Mouse (Mus musculus) intestine, embryonic 14.5 days (tissue): ENCODE data around the gene Cntn4. TPM values are rescaled to one million over a fixed set of nuclear protein-coding genes. Genes with fewer than 3 reads are reported as not detected.

Experiments used
- ATAC-seq: fragments of 200-750 bp; cut with Nextera tagmentation; replicated peaks from 2 replicates; pipeline ENCODE4 v1.8.0; 2017; ENCODE audit warnings: low read depth, moderate number of reproducible peaks, moderate TSS enrichment, moderate library complexity; ENCODE audit not compliant: low FRiP score, low TSS enrichment
- DNase-seq: peaks from one replicate; pipeline ENCODE4 v3.0.0-alpha.2; 2018; ENCODE audit warnings: low spot score
- H3K27ac ChIP-seq: fragments of 300-500 bp; sonication (generic); 2 replicates; pipeline ENCODE4 v1.5.1; 2014; ENCODE audit warnings: low read depth, mild to moderate bottlenecking, control low read depth
- H3K27me3 ChIP-seq: fragments of 300-500 bp; sonication (generic); replicated peaks from 2 replicates; pipeline ENCODE4 v1.6.1; 2014; ENCODE audit warnings: low read length, control low read depth; ENCODE audit not compliant: control insufficient read depth, insufficient read depth
- H3K36me3 ChIP-seq: fragments of 300-500 bp; sonication (generic); 2 replicates; pipeline ENCODE4 v1.6.1; 2014; ENCODE audit warnings: low read length, control low read depth; ENCODE audit not compliant: control insufficient read depth, insufficient read depth
- H3K4me1 ChIP-seq: fragments of 300-500 bp; sonication (generic); replicated peaks from 2 replicates; pipeline ENCODE4 v1.6.1; 2014; ENCODE audit warnings: low read length, control low read depth, mixed read lengths; ENCODE audit not compliant: control insufficient read depth, insufficient read depth
- H3K4me2 ChIP-seq: fragments of 300-500 bp; sonication (generic); 2 replicates; pipeline ENCODE4 v1.6.1; 2014; ENCODE audit warnings: low read length
- H3K4me3 ChIP-seq: fragments of 300-500 bp; sonication (generic); 2 replicates; pipeline ENCODE4 v1.5.1; 2014; ENCODE audit warnings: low read depth, low read length, control low read depth, mixed read lengths
- H3K9ac ChIP-seq: fragments of 300-500 bp; sonication (generic); 2 replicates; pipeline ENCODE4 v1.6.1; 2014; ENCODE audit warnings: mild to moderate bottlenecking, low read length
- H3K9me3 ChIP-seq: fragments of 300-500 bp; sonication (generic); 2 replicates; pipeline ENCODE4 v1.6.1; 2016; ENCODE audit warnings: low read length, control low read depth; ENCODE audit not compliant: control insufficient read depth
- WGBS: fragments of 180-500 bp; shearing (Covaris S2); extraction: QIAGEN DNeasy Blood & Tissue Kit; methylation state at CpG from one replicate; pipeline ENCODE4 v1.1.7; 2014; 5-methylcytosine and 5-hydroxymethylcytosine counted together
- polyA plus RNA-seq: library from polyadenylated mRNA; unstranded; fragments of >200 nt; fragmentation: Nextera tagmentation; extraction: Ambion mirVana; gene quantifications from 2 replicates; pipeline ENCODE4 v1.2.1, GENCODE M21; 2014

Cntn4 gene
- polyA plus RNA-seq, 1 experiment from 2014 or later: 0.26 TPM

DNA sequence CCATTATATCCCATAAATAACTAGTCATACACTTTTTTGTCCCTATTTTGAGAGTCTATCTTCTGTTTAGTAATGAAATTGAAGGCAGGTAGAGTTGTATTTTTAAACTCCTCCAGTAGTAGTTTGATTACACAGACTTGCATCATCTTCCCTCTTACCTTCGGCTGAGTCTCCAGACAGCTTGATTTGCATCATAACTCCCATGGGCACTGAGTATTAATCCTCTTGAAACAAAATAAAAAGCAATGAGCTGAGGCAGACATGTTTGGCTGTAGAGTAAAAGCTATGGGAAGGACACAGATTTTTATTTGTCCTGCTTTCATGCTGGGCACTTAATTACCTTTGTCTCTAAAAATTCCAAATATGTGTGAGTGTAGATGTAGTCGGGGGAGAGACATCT, 476.1 kb downstream of the Cntn4 start:
- 67% methylated on average over 2 of the region's 2 CpGs for WGBS
- no peak for DNase-seq
- no peak for ATAC-seq
- Histone ChIP-seq H3K27me3 (no peaks in the 10 kb centered on the region), H3K27ac (no peak overlapping the region), H3K9ac (no peak overlapping the region), H3K9me3 (no peaks in the 10 kb centered on the region), H3K4me2 (no peak overlapping the region), H3K4me1 (no peaks in the 10 kb centered on the region), H3K36me3 (no peaks in the 10 kb centered on the region), H3K4me3 (no peak overlapping the region)

DNA sequence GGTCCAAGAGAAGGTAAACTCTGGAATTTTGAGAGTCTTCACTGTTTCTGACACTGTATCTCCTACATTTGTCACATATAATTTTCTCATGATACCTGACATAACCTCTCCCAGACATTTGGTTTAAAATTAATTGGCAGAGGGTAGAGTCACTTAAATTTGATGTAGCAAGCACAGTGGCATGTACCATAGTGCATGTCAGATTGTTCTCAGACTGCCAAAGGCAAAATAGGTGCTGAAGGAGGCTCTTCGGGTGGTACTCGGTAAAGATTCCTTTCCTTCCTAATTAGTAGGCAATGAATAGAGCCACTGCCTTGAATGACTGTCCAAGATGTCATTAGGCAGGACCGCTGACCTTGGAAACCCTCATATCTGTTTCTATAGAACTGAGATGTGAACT, 477.9 kb downstream of the Cntn4 start:
- WGBS: 94% methylated on average over 3 of the region's 3 CpGs
- H3K4me2 ChIP-seq: no peak overlapping the region
- H3K27me3 ChIP-seq: no peaks in the 10 kb centered on the region

DNA sequence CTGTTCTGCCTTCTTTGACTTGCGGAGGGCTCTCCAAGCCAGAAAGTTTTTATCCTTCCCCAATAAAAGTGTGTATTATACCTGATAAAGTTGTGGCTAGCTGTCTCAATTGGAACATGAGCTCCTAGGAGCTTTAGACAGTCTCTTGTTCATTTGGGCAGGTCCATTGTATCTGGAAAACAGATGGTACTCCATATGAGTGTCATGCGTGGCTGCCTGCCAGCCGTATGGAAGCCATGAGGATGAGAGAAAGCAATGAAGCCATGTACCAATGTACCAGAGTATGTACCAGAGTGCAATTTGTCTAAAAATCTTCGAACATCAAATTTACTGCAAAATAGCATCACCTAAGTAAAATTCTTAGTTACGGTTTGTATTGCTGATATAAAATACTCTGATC, 500.1 kb downstream of the Cntn4 start:
- Histone ChIP-seq H3K9ac (no peak overlapping the region), H3K27ac (no peak overlapping the region), H3K27me3 (no peaks in the 10 kb centered on the region), H3K4me2 (no peak overlapping the region), H3K9me3 (no peaks in the 10 kb centered on the region), H3K36me3 (no peaks in the 10 kb centered on the region), H3K4me1 (no peaks in the 10 kb centered on the region), H3K4me3 (no peak overlapping the region)
- ATAC-seq (no peak), DNase-seq (no peak)
- WGBS: 87% methylated on average over 5 of the region's 5 CpGs

More for the DNA sequence above, 477.9 kb downstream of the Cntn4 start:
- ATAC-seq (no peak), DNase-seq (no peak)
- no peaks in the 10 kb centered on the region for H3K36me3 ChIP-seq
- H3K27ac ChIP-seq: no peak overlapping the region
- H3K9ac ChIP-seq: no peak overlapping the region
- H3K4me3 ChIP-seq: no peak overlapping the region
- no peaks in the 10 kb centered on the region for H3K4me1 ChIP-seq
- no peaks in the 10 kb centered on the region for H3K9me3 ChIP-seq

DNA sequence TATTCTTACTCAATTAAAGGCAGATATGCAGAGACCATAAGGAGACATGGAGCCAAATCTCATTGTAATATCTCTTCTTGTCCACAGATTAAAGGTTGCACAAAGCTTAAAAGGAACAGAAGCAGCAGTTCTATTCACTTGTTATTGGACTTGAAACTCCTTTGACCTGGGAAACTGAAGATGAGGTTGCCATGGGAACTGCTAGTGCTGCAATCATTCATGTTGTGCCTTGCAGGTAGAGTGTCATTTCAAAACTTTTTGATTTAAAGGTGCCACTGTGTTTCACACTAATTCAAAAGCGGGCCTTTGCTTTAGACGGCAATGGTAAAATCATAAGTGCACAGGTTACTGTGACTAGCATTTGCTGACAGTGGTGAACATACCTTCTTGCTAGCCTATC, 504.1 kb downstream of the Cntn4 start:
- Histone ChIP-seq H3K9ac (no peak overlapping the region), H3K4me3 (no peak overlapping the region), H3K4me1 (no peaks in the 10 kb centered on the region), H3K36me3 (no peaks in the 10 kb centered on the region), H3K27me3 (no peaks in the 10 kb centered on the region), H3K9me3 (no peaks in the 10 kb centered on the region), H3K27ac (no peak overlapping the region), H3K4me2 (no peak overlapping the region)
- no peak for ATAC-seq
- 85% methylated on average over 2 of the region's 2 CpGs for WGBS
- no peak for DNase-seq

DNA sequence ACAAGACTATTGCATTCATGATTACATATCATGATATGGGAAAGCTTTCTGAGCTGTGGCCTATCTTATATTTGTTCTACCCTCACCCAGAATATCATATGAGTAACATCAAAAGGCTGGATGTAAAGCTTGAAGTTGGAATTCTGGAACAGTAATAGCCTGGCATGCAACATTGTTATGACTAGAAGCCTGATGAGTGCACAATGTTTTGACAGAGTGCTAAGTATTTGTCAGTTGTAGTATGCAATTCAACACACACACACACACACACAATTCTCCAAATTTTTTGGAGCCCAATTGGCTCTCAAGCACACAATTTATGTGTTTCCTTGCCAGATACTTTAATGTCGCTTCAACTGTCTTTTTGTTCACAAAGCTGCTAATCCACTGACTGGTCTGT, 523.5 kb downstream of the Cntn4 start:
- Histone ChIP-seq H3K27me3 (no peaks in the 10 kb centered on the region), H3K27ac (no peak overlapping the region), H3K9me3 (no peaks in the 10 kb centered on the region), H3K9ac (no peak overlapping the region), H3K4me1 (no peaks in the 10 kb centered on the region), H3K36me3 (no peaks in the 10 kb centered on the region), H3K4me2 (no peak overlapping the region), H3K4me3 (no peak overlapping the region)
- ATAC-seq (no peak), DNase-seq (no peak)
- WGBS: 89% methylated on average over 1 of the region's 1 CpGs

DNA sequence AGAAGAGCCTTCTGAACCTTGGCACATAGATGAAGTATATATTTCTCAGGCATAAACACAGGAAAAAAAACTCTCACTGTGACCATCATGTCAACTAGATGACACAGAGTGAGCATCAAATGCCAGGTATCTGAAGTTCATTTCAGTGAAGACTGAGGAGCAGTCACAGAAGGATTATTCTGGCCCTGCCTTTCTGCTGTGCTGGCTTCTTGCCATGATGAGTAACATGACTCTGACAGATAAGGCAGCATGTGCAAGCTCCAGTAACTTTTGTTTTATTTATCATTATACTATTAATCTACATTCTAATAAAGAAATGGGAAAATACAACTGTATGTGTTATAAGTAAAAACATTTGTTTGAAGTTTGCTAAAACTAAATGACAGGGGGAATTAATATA, 529.9 kb downstream of the Cntn4 start:
- Histone ChIP-seq H3K4me1 (no peaks in the 10 kb centered on the region), H3K27me3 (no peaks in the 10 kb centered on the region), H3K36me3 (no peaks in the 10 kb centered on the region), H3K4me2 (no peak overlapping the region), H3K4me3 (no peak overlapping the region), H3K9ac (no peak overlapping the region), H3K27ac (no peak overlapping the region), H3K9me3 (no peaks in the 10 kb centered on the region)
- DNase-seq: no peak
- ATAC-seq: no peak

DNA sequence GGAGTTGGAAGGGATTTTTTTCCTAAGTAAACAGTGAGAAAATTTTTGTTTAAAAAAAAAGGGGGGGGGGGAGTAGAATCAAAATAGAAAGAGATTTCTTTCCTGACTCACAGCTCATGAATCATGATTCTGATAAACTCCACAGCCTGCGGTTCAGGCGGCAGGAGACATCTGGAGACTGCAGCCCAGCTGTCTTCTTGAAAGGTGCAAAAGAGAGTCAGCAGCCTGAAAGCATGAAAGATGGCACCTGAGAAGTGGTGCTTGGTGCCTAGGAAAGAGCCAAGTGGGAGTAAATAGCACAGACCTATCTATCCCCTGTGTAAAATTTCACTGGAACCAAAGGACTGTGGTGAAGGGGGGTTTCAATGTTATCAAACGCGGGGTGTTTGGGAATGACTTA, 535.6 kb downstream of the Cntn4 start:
- ATAC-seq (no peak), DNase-seq (no peak)
- Histone ChIP-seq H3K27ac (no peak overlapping the region), H3K4me1 (no peaks in the 10 kb centered on the region), H3K27me3 (no peaks in the 10 kb centered on the region), H3K36me3 (no peaks in the 10 kb centered on the region), H3K4me3 (no peak overlapping the region), H3K9me3 (no peaks in the 10 kb centered on the region), H3K9ac (no peak overlapping the region), H3K4me2 (no peak overlapping the region)
- WGBS: 75% methylated on average over 4 of the region's 4 CpGs

DNA sequence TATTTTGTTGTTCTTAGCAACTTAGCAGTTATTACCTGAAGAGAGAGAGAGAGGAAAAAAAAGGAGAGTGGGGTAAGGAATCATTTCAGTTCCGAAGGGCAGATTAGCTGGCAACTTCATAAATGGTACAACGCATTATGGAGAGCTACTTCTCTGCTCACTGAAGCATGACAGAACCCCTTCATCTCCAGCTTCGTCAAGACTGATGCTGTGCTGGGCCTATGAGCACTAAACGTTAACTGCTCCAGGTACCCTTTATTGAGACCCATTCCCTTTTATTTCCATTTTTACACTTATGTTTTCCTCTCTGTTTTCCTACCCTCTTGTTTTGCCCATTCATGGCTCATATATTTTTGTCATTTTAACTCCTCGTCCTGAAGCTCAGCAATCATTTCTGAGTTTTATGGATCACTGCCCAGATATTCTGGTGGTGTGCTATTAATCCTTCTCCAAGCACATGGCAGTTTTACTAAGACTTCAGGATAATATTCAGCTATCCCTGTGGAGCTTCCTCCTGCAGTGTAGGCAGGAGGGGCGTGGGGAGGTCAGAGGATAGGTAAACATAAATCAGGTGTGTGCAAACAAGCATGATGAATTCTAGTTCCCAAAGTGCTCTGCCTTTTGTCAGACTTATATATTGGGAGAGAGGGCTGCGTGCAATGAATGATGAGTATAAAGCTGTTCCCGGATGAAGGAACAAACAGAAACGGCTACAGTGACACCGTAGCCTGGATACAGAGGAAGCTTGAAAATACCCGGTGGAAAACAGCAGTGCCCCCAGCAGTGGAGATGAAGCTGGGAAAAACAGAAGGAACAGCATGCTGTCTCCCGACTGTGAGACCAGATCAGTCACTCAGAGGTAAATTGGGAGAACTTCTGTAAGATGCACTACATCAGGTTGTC, 559.8 kb downstream of the Cntn4 start:
- DNase-seq (no peak), ATAC-seq (no peak; the same call in 1 of the 2 replicates)
- H3K4me2 ChIP-seq: no peak overlapping the region
- H3K4me1 ChIP-seq: peaks cover 5% of the 10 kb centered on the region; the same call in 1 of the 2 replicates
- H3K27me3 ChIP-seq: no peaks in the 10 kb centered on the region
- H3K9ac ChIP-seq: no peak overlapping the region
- 26% methylated on average over 12 of the region's 12 CpGs for WGBS
- H3K27ac ChIP-seq: no peak overlapping the region
- no peaks in the 10 kb centered on the region for H3K9me3 ChIP-seq
- no peak overlapping the region for H3K4me3 ChIP-seq
- H3K36me3 ChIP-seq: no peaks in the 10 kb centered on the region

DNA sequence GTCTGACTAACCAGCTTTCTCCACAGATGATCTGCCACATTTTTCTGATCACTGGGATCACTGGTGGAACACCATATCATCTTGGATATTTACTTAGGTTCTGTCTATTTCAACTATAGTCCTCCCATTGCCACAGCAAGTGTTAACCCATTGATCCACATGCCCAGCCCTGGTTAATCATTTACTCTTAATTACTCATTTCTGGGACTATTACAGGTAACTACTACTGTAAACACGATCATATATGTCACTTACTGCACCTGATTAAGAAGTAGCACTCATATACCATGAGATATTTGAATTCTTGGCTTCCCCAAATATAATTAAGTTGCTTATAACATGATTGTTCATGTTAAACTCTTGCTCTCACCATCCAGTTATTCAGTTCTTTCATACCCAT, 564.1 kb downstream of the Cntn4 start:
- H3K4me1 ChIP-seq: peaks cover 5% of the 10 kb centered on the region; the same call in 1 of the 2 replicates
- H3K36me3 ChIP-seq: no peaks in the 10 kb centered on the region
- DNase-seq: no peak
- H3K9me3 ChIP-seq: no peaks in the 10 kb centered on the region
- H3K27ac ChIP-seq: no peak overlapping the region
- 48% methylated on average over 1 of the region's 1 CpGs for WGBS
- no peak overlapping the region for H3K4me3 ChIP-seq
- ATAC-seq: no peak
- no peak overlapping the region for H3K4me2 ChIP-seq
- no peaks in the 10 kb centered on the region for H3K27me3 ChIP-seq
- H3K9ac ChIP-seq: no peak overlapping the region
